Mouse (Mus musculus) fibroblast of lung, adult 2 months (primary cell): ENCODE measurements around the gene Ctnnb1.

ENCODE experiments used
- DNase-seq: peaks from one replicate; pipeline ENCODE4 v3.0.0-alpha.2; 2011; ENCODE audit warnings: low read depth

Gene Ctnnb1

GRCm38 (mm10) chr9:120926939-120927606, 1.9 kb upstream of the Ctnnb1 start:
- DNase-seq: no peak

DNA sequence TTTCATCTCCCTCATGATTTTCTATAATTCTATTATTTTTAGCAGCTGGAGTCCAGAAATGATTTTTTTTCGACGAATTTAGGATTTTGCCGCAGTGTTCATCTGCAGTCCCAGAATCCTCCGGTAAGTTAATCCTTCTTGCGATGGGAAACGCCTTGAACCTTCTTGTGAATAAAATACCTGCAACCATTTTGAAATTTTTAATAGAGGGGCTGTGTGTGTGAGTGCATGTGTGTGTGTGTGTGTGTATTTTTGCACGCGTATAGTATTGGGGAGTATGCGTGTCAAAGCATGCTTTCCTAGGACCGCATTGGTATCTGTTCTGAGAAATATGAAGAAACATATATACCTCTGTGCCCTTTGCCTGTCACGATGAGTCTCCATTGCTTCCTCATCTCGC, 1.0 kb downstream of the Ctnnb1 start:
- DNase-seq: no peak

GRCm38 (mm10) chr9:120930811-120931210, 1.8 kb downstream of the Ctnnb1 start:
- DNase-seq: no peak

DNA sequence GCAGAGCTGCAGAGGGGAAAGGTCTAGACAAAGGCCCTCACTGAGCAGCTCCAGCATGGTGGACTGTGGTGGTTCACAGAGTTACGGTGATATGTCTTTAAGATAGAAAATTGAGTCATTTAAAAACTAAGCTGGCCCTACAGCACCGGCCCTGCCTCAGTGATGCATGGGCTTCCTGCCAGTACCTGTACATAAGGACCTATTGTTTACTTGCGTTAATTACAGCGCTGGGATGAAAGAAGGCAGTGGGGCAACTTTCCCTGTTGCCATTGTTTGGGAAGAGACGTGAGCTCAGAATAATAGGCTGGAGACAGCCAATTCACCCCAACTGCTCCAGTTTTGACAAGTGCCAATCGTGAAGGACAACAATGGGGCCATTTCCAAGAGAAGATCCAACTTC, 3.4 kb downstream of the Ctnnb1 start:
- no peak for DNase-seq

- DNase-seq: peak; percentile 69
Measured at GRCm38 (mm10) chr9:120932797-120933586, 4.0 kb downstream of the Ctnnb1 start.

DNA sequence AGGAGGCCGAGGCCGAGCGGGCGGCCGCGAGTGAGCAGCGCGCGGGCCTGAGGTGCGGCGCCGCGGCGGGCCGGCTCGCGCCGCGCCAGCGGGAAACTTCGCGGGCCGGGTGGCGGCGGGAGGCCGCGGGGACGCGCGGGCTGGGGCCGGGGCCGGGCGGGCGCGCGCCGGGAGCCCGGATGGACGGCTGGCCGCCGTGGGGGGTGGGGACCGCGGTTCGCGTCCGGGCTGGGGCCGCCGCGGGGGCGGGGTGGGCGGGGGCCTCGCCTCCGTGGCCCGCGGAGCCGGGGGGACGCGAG, 4.5 kb downstream of the Ctnnb1 start:
- DNase-seq: no peak

GRCm38 (mm10) chr9:120933886-120934758, 5.1 kb downstream of the Ctnnb1 start:
- DNase-seq: no peak

- no peak for DNase-seq
Measured at GRCm38 (mm10) chr9:120934821-120935633, 6.0 kb downstream of the Ctnnb1 start.

DNA sequence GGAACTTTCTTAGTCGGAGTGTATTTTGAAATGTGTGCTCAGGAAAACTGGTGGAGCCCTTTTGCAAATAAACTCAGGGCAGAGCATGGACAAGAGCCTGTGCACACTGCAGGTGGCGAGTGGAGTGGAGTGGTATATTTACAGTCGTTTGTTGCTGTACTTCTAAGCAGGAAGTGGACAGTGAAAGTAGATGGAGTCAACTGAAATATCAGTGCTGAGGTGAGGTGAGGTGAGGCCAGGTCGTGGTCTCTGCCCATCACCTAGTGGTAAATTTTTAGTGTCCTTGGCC, 6.6 kb downstream of the Ctnnb1 start:
- DNase-seq: no peak

- peak; percentile 66 for DNase-seq
Measured at GRCm38 (mm10) chr9:120936351-120936750, 7.3 kb downstream of the Ctnnb1 start.

DNA sequence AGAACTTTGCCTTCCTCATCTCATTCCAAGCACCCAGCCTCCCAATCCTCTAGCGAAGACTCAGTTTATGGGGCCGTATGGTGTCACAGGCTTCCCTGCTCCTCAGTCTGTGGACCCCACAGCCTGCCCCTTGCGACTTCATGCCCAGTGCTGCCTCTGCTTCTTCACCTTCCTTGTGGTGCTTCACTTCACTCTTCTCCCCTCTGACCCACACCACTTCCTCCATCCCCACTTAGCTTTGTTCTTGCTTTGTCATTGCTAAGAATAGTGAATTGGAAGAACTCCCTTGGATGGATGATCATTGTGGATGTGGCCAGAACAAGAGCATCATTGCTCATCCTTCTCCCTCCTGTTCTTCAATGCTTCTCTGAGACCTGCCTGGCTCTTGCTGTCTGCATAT, 11.8 kb downstream of the Ctnnb1 start:
- DNase-seq: no peak

DNA sequence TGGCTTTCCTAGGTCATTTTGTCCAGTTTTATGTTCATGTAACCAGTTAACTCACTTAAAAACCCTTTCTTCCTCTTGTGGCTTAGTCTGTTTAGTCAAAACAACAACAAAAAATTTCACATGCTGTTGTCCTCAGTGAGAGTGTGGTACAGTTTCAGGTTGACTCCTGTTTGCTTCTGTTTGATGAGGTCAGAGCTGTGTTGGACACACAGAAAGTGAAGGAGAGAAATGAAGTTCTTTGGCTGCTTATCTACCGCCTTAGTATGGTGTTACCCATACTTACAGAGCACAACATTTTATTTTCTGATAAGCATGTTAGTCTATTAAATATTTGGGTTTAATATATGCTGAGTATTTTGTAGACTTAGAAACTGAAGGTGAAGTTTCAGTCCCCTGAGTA, 14.7 kb downstream of the Ctnnb1 start:
- DNase-seq: no peak

GRCm38 (mm10) chr9:120944211-120944610, 15.2 kb downstream of the Ctnnb1 start:
- DNase-seq: no peak

DNA sequence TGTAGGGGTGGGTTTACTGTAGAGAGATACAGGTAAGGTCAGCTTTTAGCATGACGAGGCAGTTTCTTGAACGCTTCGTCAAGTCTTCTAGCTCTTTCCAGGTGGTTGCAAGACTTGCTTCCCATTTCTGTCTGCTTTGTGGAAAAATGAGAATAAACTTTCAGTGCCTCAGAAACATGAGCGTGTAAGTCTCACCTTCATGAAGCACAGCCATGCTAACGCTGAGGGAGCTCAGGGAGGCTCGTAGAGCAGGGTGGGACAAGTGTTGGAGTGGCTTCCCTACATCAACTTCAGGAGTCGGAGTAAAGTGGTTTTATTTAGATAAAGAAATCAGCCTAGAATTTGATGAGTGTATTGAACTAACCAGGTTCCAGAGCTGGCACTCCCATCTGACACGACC, 17.1 kb downstream of the Ctnnb1 start:
- no peak for DNase-seq

DNA sequence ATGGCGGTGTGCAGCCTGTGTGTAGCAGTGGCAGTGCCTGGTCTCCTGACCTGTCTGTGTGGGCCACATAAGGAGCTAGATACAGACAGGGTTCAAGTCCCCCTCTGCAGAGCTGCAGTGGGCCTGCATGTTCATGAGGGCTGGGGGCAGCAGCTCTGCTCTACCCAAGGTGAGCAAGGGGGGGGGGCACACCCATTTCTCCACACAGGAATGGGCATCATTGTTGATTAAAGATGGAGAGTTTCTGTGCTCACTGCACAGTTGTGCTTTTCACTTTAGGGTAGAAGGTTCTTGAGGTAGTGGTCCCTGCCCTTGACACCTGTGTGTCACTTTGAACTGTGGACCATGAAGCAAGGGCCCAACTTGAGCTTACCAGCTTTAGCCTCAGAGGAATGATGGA, 19.8 kb downstream of the Ctnnb1 start:
- DNase-seq: no peak

DNA sequence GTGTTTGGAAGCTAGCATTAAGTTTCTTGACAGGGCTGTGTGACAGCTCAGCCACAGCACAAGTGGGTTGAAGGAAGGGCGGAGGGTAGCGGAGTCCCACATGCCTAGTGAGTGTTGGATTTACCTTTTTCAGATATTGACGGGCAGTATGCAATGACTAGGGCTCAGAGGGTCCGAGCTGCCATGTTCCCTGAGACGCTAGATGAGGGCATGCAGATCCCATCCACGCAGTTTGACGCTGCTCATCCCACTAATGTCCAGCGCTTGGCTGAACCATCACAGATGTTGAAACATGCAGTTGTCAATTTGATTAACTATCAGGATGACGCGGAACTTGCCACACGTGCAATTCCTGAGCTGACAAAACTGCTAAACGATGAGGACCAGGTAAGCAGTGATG, 21.7 kb downstream of the Ctnnb1 start:
- no peak for DNase-seq

GRCm38 (mm10) chr9:120951947-120952346, 22.9 kb downstream of the Ctnnb1 start:
- DNase-seq: no peak

DNA sequence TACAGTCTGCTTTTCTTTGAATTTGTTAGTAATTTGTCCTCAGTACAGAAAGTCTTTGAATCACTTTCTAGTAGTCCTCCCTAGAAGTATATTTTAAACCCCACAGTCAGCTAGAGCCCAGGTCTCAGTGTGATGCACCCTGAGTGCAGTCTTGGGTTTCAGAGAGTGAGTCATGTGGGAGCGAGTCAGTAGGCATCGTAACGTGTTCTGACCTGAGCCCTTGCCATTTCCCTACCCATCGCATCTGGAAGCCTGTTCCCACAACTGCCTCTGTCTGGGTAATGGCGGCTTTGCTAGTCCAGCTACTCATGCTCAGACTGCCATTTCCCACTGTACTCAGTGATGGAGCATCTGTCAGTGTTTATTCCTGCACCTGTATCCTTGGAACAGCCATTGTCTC, 29.0 kb downstream of the Ctnnb1 start:
- DNase-seq: peak; percentile 54

DNA sequence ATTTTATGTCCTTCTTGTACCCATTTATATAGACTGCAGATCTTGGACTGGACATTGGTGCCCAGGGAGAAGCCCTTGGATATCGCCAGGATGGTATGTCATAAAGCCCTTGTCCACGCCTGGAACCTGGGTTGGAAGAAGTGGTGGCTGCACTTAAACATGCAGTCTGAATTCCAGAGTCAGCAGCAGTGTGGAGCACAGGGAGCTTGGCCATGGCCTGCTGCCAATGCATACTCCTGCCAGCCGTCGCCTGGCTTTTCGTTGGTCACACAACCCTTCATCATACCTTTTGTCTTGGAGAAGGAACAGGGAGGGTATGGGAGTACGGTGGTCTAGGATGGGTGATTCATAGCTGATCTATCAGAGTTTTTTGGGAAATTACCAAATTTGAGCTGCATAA, 29.5 kb downstream of the Ctnnb1 start:
- DNase-seq: no peak

DNA sequence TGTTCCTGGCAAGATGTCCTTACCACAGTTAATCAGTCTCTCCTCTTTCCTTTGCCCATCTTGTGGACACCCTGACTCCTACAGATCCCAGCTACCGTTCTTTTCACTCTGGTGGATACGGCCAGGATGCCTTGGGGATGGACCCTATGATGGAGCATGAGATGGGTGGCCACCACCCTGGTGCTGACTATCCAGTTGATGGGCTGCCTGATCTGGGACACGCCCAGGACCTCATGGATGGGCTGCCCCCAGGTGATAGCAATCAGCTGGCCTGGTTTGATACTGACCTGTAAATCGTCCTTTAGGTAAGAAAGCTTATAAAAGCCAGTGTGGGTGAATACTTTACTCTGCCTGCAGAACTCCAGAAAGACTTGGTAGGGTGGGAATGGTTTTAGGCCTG, 30.2 kb downstream of the Ctnnb1 start:
- no peak for DNase-seq

GRCm38 (mm10) chr9:120960611-120961010, 31.6 kb downstream of the Ctnnb1 start:
- DNase-seq: no peak

DNA sequence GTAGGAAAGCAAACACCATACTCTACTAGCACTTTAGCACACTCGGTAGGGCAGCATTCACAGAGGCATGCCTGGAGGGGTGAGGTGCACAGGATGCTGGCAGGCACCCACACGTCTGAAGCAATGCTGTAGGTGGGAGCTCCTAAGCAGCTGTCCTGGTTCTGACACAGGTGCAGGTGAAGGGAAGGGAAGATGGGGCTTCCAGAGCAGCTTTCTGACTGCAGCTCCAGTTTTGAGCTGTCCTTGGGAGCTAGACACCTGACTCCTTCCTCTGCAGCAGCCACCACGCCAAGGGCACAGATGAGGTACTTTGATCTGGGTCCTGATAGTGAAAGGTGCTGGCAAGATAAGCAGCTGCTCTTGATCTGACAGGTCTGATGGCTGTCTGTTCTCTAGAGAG, 32.5 kb downstream of the Ctnnb1 start:
- no peak for DNase-seq
